Mouse (Mus musculus) 3T3-L1 (cell line): ENCODE measurements at regions not wholly inside any gene's neighbourhood (a gene's known extent, or its start where the extent isn't known, plus 50 kb on each side); places are given as distances from the start of the nearest gene placed in this dataset.
A peak's percentile ranks its signal among the peaks of the same experiment; 100 is the strongest.

ENCODE experiments used
- DNase-seq: peaks from one replicate; pipeline ENCODE4 v3.0.0-alpha.2; 2015; ENCODE audit warnings: low read depth, low spot score

DNA sequence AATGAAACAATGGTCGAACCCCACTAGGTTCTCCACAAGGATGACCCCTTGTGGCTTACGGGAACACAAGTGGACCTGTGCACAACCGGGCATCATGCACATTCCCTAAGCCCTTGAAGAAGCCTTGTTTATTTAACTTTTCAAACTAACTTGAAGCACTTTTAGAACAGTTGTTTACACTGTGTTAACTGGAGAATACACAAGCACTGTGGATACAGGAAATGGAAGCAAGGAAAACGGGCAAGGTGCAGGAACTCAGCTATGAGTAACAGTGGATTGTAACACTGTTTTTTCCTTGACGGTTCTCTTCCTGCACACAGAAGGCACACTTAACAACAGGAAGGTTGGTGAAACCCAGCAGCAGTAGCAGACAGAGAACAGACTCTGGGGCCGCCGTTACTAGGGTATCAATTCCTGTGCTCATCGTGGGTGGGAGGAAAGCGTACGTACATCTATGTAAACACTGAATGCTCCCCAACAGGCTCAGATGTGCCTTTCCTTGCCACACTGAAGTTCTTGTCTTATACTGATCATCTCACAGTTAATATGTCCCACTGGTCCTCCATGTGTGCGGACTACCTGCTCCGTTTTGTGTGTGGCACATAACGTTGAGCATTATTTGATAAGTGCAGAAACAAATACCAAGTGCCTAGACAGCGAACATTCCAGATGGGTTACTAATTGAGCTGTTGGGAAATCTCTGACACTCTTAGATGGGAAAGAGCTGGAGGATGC lies 264.4 kb downstream of the Mpdz start:
- DNase-seq, result no peak

DNA sequence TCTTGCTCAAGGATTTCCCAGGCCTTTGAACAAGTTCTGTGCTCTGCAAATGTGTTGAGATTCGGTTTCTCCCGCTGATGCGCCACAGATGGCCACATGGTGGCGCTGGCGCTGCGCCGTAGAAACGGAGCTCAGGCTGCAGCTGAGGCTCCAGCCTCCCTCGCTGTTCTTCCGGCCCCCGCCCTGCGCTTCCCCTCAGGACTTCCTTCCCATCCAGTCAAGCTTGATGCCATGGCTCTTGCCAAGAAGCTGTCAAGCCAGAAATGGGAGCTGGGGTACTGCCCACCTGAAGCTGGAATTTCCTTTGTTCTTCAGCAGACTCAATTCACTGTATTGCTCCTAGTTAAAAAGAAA lies 263.9 kb downstream of the Mpdz start:
- peak; percentile 82 for DNase-seq

- no peak for DNase-seq
Measured at GRCm38 (mm10) chr4:81216123-81216522, 226.5 kb downstream of the Mpdz start.

- no peak for DNase-seq
Measured at GRCm38 (mm10) chr4:81217979-81218378, 224.6 kb downstream of the Mpdz start.

- DNase-seq, result no peak
Measured at GRCm38 (mm10) chr4:81222034-81222433, 220.6 kb downstream of the Mpdz start.

- no peak for DNase-seq
Measured at GRCm38 (mm10) chr4:81222468-81223175, 220.0 kb downstream of the Mpdz start.
